Mouse (Mus musculus): ENCODE data around the gene Uncx.

- TF ChIP-seq CTCF (IDR thresholded peaks at IDR 0.05; ENCODE audit: extremely low read depth, insufficient read length, insufficient replicate concordance, low read depth, low read length) (no peak), POLR2A (IDR thresholded peaks at IDR 0.05; ENCODE audit: low read depth, low read length) (no peak)
Observed at GRCm38 (mm10) chr5:139543650-139544270, 466 bp downstream of the Uncx start.

Data from small intestine, adult 2 months (tissue).